Mouse (Mus musculus): ENCODE measurements around the gene Bcl2l12. TPM values are rescaled to one million over a fixed set of nuclear protein-coding genes. Genes with fewer than 3 reads are reported as not detected.
"Not testable (repeated sequence)": the region's sequence is repeated elsewhere in the genome, so short reads cannot be mapped to it uniquely, and the experiment has no call there.

Bcl2l12 gene
- 28.6 and 34.8 TPM in 2 replicates for polyA plus RNA-seq (2012; rRNA removed)

DNA sequence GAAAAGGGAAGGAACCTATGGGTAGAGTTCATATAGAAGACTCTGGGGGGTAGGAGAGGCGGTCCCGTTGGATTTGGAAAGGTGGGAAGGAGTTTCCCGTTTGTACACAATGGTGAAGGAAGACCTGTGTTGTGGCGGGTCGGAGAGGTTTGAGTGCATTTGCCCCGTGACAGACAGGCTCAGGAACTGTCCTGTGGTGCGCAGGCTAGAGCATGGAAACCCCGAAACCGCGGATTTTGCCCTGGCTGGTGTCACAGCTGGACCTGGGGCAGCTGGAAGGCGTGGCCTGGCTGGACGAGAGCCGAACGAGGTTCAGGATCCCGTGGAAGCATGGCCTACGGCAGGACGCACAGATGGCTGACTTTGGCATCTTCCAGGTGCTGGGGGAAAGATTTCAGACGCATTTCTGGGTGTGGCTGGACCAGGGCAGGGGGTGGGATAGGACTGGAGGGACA, at the start of gene Bcl2l12:
Bcl2l12 (minus strand) TSS at position 212 of the 455 bp plus-strand sequence.
- DNase-seq (ENCODE audit: low spot score) = no peak

GRCm38 (mm10) chr7:45047491-45047890, 49.0 kb upstream of the Bcl2l12 start:
- DNase-seq (ENCODE audit: low spot score) = no peak

GRCm38 (mm10) chr7:45046853-45047350, 48.4 kb upstream of the Bcl2l12 start:
- no peak for DNase-seq (ENCODE audit: low spot score)

GRCm38 (mm10) chr7:45045741-45046140, 47.2 kb upstream of the Bcl2l12 start:
- DNase-seq (ENCODE audit: low spot score) = no peak

DNA sequence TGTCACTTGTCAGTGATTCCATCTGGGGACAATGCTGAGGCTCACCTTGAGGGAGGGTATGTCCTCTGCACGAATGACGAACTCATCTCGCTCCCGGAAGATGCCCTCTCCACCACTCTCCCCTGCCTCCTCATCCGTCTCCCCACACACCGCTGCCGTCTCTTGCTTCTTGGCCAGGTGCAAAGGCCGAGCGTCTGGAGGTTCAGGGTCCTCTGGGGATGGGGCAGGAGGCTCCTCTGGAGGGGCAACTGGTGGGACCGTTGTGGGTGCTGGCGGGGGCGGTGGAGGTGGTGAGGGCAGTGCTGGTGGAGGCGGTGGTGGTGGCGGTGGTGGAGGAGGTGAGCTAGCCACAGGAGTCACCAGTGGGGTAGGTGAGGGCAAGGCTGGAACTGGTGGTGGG, 44.8 kb upstream of the Bcl2l12 start:
- DNase-seq (ENCODE audit: low spot score) = no peak

DNA sequence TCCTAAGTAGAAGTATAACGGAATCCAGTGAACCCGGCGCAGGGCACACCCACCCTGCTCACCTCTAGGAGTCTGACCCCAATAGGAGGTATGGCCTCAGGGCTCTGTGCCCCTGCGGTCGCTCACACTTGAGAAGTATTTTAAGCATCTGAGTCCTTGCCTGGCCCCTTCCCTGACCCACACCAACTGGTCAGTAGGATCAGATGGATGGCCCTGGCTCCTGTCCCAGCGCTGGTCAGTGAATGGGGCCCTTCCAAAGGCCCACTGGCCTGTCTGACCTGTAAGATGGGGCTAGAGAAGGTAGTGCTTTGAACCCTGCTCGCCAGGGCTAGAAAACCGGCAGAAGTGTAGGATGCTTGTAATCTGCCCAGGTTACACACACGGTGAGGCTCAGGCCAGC, 42.3 kb upstream of the Bcl2l12 start:
- DNase-seq (ENCODE audit: low spot score) = no peak

DNA sequence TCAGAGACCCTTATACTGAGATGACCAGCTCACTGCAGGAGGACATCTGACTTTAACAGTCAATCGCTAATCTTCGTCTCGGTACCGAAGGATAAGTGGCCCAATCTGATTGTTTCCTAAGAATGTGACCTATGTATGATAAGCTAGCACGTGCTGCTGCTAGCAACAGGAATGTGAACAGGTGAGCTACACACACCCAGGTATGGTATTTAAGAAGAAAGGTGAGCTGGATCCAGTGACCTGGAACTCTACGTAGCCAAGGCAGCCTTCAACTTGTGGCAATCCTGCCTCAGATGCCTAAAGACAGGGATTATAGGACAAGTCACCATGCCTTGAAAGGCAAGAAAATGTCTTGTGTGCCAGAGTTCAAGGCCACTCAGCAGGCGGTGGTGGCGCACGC, 39.9 kb upstream of the Bcl2l12 start:
- DNase-seq (ENCODE audit: low spot score) = no peak

DNA sequence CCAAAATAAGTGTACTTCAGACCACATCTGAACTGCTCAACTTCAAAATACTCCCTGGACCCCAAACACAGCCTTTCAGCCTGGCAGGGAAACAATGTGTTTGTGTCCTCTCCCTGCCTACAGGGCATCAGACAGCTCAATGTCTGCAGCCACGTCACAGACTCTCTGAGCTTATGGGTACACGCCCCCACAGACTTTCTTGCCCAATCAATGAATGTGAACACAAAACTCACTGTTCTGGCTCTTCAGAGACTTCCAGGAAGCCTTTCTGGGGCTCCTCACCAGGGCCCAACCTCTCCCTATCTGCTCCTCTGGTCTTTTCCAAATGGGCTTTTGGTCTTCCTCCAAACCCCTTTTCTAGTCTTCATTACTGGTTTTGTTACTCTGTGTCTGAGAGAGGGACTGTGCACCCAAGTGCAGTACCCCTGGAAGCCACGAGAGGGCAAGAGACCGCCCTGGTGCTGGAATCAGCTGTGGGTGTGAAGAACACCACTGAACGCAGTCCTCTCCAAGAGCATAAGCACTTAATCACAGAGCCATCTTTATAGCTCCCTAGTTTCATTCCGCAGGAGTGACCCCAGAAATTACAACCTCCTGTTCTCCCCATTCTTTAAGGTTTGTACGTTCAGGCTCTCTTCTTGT, 39.3 kb upstream of the Bcl2l12 start:
- no peak for DNase-seq (ENCODE audit: low spot score)

GRCm38 (mm10) chr7:45036702-45037101, 38.2 kb upstream of the Bcl2l12 start:
- no peak for DNase-seq (ENCODE audit: low spot score)

- no peak for DNase-seq (ENCODE audit: low spot score)
These were observed 37.1 kb upstream of the Bcl2l12 start for GRCm38 (mm10) chr7:45035631-45036030.

GRCm38 (mm10) chr7:45033722-45034359, 35.3 kb upstream of the Bcl2l12 start:
- DNase-seq (ENCODE audit: low spot score) = peak; percentile 18

DNA sequence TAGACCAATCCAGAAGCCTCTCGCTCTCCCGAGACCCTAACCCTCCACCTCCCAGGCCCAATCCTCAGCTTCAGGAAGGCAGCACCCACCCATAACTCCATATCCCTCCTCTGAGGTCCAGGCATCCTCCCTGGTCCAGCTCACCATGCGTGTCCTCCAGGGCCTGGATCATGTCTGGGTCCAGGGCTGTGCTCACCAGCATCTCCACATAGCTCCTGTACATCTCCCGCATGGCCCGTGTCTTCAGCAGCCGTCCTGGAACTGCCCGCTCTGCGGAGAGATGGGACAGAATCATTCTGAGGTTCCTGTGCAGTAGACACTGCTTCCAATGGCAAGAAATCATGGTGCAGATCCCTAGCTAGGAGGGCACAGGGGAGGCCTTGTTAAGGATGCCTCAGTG, 32.3 kb upstream of the Bcl2l12 start:
- DNase-seq (ENCODE audit: low spot score) = no peak

- no peak for DNase-seq (ENCODE audit: low spot score)
These were observed 31.5 kb upstream of the Bcl2l12 start for GRCm38 (mm10) chr7:45029995-45030394.

DNA sequence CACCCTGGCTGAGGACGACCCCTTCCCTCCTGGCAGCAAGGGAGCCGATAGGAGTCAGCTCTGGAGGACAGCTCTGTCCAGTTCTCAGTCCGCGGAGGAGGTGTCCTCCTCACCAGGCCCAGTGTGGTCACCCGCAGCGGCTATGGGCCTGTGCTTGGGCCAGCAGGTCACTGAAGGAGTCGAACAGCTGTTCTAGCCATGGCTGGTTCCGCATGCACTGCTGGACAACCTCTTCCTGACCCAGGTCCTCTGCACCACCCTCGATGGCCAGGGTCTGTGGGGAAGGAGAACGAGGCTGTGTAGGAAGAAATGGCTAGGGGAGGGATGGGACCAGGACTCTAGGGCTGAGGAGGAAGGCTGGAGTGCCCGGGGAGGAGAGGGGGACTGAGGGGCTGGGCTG, 29.8 kb upstream of the Bcl2l12 start:
- no peak for DNase-seq (ENCODE audit: low spot score)

GRCm38 (mm10) chr7:45027761-45028160, 29.2 kb upstream of the Bcl2l12 start:
- no peak for DNase-seq (ENCODE audit: low spot score)

DNA sequence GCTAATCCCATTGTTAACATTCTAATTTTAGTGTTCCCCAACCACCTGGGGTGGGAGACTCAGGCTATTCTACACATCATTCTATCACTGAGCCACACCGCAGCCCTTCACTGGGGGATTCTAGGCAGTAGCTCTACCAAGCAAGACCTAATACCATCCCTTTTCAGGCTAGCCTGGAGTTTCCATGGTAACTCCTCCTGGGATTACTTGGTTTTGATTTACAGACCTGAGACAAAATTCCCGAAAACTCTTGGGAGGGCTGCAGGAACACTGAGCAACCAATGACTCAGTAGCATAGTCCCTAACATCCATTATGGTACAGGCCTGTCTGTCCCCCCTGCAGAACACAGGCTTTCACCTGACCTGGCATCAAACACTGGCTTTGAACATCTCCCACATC, 27.7 kb upstream of the Bcl2l12 start:
- DNase-seq (ENCODE audit: low spot score) = no peak

GRCm38 (mm10) chr7:45025601-45026220, 27.2 kb upstream of the Bcl2l12 start:
- DNase-seq (ENCODE audit: low spot score) = no peak

GRCm38 (mm10) chr7:45024281-45025248, 26.1 kb upstream of the Bcl2l12 start:
- no peak for DNase-seq (ENCODE audit: low spot score)

DNA sequence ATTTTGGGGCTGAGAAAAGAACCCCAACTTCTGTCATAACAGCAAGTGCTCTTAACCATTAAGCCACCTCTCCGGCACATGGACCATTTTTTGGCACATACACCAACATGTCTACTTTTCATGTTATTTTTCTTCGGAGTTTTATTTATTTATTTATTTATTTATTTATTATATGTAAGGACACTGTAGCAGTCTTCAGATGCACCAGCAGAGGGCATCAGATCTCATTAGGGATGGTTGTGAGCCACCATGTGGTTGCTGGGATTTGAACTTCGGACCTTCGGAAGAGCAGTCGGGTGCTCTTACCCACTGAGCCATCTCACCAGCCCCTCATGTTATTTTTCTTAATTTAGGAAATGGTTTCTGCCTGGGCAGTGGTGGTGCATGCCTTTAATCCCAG, 25.2 kb upstream of the Bcl2l12 start:
- not testable (repeated sequence) for DNase-seq (ENCODE audit: low spot score)

GRCm38 (mm10) chr7:45020225-45020624, 21.7 kb upstream of the Bcl2l12 start:
- no peak for DNase-seq (ENCODE audit: low spot score)

GRCm38 (mm10) chr7:45019031-45019571, 20.6 kb upstream of the Bcl2l12 start:
- DNase-seq (ENCODE audit: low spot score) = peak; percentile 49

Data from urinary bladder, adult 2 months (tissue).